Mouse (Mus musculus): ENCODE results near the gene Tmem177.

Tmem177 gene

DNA sequence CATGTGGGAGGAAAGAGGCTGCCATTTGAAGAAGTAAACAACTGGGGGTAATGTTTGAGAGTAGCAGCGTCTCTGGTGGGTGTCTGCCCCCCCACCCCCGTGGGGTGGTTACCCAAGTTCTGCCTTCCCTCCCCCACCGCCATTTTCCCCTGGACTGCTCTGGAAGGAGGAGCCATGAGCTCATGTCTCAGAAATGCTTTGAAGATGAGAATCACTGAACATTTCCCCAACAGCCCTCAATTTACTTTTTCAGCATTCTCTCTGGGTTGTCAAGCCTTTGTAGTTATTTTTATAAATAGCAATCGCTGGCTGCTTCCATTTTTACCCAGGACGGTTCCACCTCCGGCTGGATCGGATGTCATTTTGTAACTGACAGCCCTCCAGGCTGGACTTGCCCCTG is 26.7 kb downstream of the Tmem177 start:
- no peak for DNase-seq

DNA sequence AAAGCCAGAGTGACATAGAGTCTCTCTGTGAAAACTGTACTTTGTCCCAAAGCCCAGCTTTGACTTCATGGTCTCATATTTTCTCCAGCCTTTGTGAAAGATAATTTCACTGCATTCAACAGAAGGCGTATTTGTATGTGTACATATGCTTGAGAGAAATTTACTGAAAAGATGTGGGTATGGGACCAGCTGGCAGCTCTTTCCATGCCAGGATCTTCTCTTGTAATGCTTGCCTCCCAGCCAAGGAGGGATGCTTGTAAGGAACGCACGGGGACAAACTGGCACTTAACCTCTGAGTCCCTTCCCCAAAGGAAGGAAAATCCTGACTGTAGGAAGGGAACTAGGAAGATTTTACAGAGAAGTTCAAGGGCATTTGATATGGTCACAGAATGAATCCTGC is 28.7 kb downstream of the Tmem177 start:
- no peak for DNase-seq

DNA sequence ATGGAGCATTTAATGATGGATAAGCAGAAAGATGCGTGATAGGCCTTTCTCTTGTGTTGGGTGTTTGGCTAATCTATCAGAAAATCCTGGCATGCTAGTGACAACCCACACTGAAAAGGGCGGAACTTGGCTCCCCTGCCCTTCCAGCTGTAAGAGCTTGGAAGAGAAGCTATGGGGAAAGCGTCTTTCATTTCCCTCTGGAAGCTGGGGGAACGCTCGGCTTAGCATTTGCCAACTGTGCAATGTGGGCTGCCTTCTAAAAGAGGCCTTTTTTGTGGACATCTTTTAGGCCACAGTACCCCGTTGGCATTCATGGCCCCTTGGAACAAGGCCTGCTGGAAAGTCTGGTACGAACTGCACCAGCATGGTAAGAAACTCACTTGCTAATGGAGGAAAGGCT is 34.1 kb downstream of the Tmem177 start:
- DNase-seq, result no peak

DNA sequence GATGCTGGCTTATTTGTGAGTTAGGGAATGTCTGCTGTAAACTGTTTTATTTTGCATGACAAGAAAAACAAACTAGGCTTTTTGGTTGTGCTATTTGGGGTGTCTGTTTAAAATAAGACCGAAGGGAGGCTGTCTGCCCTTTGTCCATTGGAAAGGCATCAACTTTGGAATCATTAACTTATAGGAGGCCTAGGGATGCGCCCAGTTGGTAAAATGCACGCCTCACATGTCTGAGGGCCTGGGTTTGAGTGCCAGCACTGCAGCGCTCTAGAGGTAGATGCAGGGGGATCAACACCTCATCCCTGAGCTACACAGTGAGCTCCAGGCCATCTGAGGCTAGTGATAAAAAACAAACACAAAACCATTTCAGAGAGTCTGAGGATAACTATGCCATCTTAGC is 35.5 kb downstream of the Tmem177 start:
- no peak for DNase-seq

DNA sequence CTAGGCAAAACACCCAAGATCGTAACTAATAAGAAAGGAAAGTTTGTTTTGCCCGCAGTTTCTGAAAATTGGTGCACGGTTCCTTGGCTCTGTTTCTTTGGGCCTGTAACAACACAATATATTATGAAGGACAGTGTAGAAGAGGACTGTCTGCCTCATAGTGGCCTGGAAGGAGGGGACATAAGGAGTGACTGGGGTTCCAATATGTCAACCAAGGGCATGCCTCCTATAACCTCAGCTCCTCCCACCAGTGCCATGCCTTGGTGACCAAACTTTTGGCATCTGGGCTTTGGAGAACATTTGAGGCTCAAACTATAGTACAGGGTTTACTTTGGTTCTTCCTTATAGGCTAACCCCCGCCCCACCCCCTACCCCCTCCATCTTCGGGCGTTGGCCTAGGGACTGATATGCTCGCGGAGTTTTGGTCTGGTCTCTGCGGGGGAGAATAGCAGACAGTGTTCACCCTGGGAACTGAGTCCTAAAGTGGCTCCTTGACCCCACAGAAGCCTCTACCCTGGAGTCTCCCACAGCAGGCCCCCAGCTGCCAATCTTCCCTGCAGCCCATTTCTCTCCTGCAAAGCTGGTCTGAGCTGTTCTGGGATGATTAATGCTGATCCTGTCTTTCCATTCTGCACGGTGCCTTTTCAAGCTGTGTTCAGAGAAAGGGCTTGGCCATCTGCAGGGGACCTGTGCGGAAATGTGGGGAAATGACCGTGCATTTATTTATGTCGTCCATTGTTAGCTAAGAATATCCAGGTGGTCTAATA is 44.4 kb downstream of the Tmem177 start:
- DNase-seq, result no peak

DNA sequence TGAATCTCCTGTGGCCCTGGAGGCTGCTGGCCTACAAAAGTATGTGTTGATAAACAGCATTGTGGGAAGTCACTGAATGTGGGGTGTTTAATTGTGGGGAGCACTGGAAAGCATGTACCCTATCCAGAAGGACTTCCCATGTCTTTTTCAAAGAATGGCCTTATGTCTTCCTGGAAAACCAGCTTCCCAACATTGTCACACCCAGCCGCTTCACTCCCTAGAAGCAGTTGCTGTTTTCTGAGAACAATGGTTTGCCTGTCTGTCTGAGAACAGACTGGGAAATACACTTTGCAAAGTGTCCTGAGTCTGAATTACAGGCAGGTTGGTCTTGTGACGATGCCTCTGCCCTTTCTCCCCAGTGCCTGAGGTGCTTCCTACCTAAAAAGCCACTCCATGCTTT is 45.7 kb downstream of the Tmem177 start:
- DNase-seq, result no peak

DNA sequence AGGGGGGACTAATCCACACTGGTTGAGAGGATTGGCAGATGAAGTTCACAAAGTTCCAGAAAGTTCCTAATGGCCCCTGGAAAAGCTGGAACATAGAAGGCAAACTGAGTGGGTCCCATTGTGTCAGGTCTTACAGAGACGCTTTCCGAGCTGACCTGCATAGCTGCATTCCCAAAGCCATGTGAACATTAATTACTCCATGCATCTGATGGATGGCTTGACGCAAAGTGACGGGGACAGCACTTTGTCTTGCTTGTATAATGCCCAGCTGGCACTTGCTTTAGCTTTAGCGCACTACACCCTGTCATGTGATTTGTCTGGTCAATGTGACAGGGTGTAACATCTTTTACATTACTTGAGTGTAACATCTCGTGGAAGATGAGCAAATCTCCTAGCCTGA is 47.7 kb downstream of the Tmem177 start:
- no peak for DNase-seq

DNA sequence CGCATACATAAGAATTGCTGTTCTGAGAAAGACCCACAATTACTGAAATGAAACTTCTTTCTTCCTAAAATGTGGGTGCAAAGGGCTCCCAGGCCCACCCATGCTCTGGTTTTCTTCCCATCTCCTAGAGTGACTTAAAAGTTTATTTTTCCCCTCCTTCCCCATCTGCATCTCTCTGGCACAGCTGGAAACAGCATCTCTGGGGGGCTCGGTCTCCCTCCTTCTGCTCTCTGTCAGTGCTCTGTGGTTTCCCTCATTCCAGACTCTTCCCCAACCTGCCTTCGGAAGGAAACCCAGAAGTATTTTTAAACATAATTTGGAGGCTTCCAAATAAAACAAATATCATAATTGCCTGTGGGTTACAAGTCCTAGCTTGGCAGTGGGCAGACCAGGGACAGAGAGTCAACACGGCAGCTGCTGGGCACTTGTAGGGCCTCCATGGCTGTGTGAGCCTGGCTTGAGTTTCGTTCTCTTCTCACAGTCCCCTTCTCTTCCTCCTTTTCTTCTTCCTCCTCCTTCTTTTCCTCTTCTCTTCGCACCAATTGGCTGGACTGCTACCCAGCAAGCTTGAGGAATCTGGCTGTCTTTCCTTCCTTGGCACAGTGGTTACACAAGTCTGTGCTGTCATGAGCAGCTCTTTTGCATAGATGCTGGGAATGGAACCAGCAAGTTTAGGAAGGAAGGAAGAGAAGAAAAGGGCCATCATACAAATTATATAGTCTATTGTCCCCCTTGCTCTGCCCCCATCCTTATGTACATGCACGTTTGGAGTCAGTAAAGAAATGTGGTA is 49.3 kb downstream of the Tmem177 start:
- no peak for DNase-seq

DNA sequence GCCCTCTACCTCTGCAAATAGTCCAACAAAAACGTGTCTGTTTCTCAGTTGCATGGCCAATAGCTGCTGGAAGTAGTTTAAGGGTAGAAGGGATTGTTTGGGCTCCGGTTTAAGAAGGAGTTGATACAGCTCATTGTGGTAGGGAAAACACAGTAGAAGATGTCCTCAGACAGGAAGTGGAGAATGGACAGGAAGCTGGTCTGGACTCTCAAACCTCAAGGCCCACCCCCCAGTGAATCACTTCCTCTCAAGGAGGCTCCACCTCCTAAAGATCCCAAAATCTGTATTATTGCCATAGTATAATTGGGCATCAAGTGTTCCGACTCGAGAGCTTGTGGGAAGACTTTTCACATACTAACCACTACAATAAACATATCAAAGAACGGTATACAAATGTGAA is 53.4 kb downstream of the Tmem177 start:
- DNase-seq, result no peak

Data from spleen, adult 18-20 months (tissue).